Mouse (Mus musculus) granulocyte monocyte progenitor cell, adult 5-6 weeks (primary cell): ENCODE results near the gene Drd4. TPM values are rescaled to one million over a fixed set of nuclear protein-coding genes. Genes with fewer than 3 reads are reported as not detected.

ENCODE experiments used
- ATAC-seq: replicated peaks from 2 replicates; pipeline ENCODE4 v1.8.0; 2016; ENCODE audit warnings: mild to moderate bottlenecking, moderate TSS enrichment, inconsistent platforms; ENCODE audit not compliant: poor library complexity, severe bottlenecking
- total RNA-seq, 2 experiments: library from RNA; stranded (forward) in 1 of 2; stranded (reverse) in 1 of 2; fragments of 200-712, 200-1000 nt in 1 of 2; fragments of >200 nt in 1 of 2; fragmentation: Nextera tagmentation in 1 of 2; gene quantifications; 2 replicates each; pipeline ENCODE4 v1.2.3; 2014 to 2017

Drd4 gene
- total RNA-seq, 2 experiments from 2014 or later: not detected

- ATAC-seq: no peak
Observed at GRCm38 (mm10) chr7:141330706-141331105, 38.9 kb downstream of the Drd4 start.

GRCm38 (mm10) chr7:141331990-141332389 is 40.2 kb downstream of the Drd4 start:
- ATAC-seq: no peak

GRCm38 (mm10) chr7:141335044-141335579 is 43.3 kb downstream of the Drd4 start:
- no peak for ATAC-seq

- ATAC-seq: no peak
Observed at GRCm38 (mm10) chr7:141335682-141336081, 43.9 kb downstream of the Drd4 start.

- ATAC-seq: no peak
Observed at GRCm38 (mm10) chr7:141336296-141336695, 44.5 kb downstream of the Drd4 start.

- ATAC-seq: 0 out of 2 replicates have a peak, but pooled peaks have one; percentile 15
Observed at GRCm38 (mm10) chr7:141337716-141338416, 46.1 kb downstream of the Drd4 start.

- peak; percentile 87 for ATAC-seq
Observed at GRCm38 (mm10) chr7:141338576-141339131, 46.8 kb downstream of the Drd4 start, which contains the start of gene Eps8l2. Eps8l2 (plus strand) TSS chr7:141338880.

GRCm38 (mm10) chr7:141339215-141339920 is 47.6 kb downstream of the Drd4 start:
- ATAC-seq: no peak

- ATAC-seq: no peak
Observed at GRCm38 (mm10) chr7:141340023-141340422, 48.2 kb downstream of the Drd4 start.

- no peak for ATAC-seq
Observed at GRCm38 (mm10) chr7:141340476-141340875, 48.7 kb downstream of the Drd4 start.

GRCm38 (mm10) chr7:141341689-141342226 is 50.0 kb downstream of the Drd4 start:
- no peak for ATAC-seq

GRCm38 (mm10) chr7:141343230-141343629 is 51.4 kb downstream of the Drd4 start:
- no peak for ATAC-seq

GRCm38 (mm10) chr7:141343696-141344095 is 51.9 kb downstream of the Drd4 start:
- no peak for ATAC-seq

- no peak for ATAC-seq
Observed at GRCm38 (mm10) chr7:141344787-141345186, 53.0 kb downstream of the Drd4 start.

Other genes with a start within 250 kb of the Drd4 start
- 0.60 and 3.6 TPM in 2 replicates for gene B4galnt4, start 230.9 kb upstream of the Drd4 start, total RNA-seq (2014; fragmentation: Nextera tagmentation)
- gene B4galnt4, start 230.9 kb upstream of the Drd4 start, total RNA-seq (2017): 0.26 TPM in 1 of 2 replicates, not detected in the other
- gene Pkp3, start 213.8 kb upstream of the Drd4 start, total RNA-seq (2014; fragmentation: Nextera tagmentation): 1.4 and 2.2 TPM in 2 replicates
- 0.52 and 2.7 TPM in 2 replicates for gene Pkp3, start 213.8 kb upstream of the Drd4 start, total RNA-seq (2017)
- gene Sigirr, start 191.4 kb upstream of the Drd4 start, total RNA-seq (2014; fragmentation: Nextera tagmentation): 16.9 and 30.9 TPM in 2 replicates
- gene Sigirr, start 191.4 kb upstream of the Drd4 start, total RNA-seq (2017): 16.6 and 20.2 TPM in 2 replicates
- not detected in 2 replicates for gene Ano9, start 174.2 kb upstream of the Drd4 start, total RNA-seq (2014; fragmentation: Nextera tagmentation)
- gene Ano9, start 174.2 kb upstream of the Drd4 start, total RNA-seq (2017): not detected in 2 replicates
- 14.0 and 17.5 TPM in 2 replicates for gene Ptdss2, start 169.6 kb upstream of the Drd4 start, total RNA-seq (2014; fragmentation: Nextera tagmentation)
- gene Ptdss2, start 169.6 kb upstream of the Drd4 start, total RNA-seq (2017): 4.2 and 7.1 TPM in 2 replicates
- 79.1 and 109 TPM in 2 replicates for gene Rnh1, start 119.1 kb upstream of the Drd4 start, total RNA-seq (2014; fragmentation: Nextera tagmentation)
- gene Rnh1, start 119.1 kb upstream of the Drd4 start, total RNA-seq (2017): 45.2 and 47.7 TPM in 2 replicates
- 57.4 and 69.3 TPM in 2 replicates for gene Hras, start 98.0 kb upstream of the Drd4 start, total RNA-seq (2014; fragmentation: Nextera tagmentation)
- gene Hras, start 98.0 kb upstream of the Drd4 start, total RNA-seq (2017): 24.9 and 28.8 TPM in 2 replicates
- gene Lrrc56, start 97.8 kb upstream of the Drd4 start, total RNA-seq (2014; fragmentation: Nextera tagmentation): 1.4 and 2.4 TPM in 2 replicates
- gene Lrrc56, start 97.8 kb upstream of the Drd4 start, total RNA-seq (2017): 0.52 and 0.62 TPM in 2 replicates
- gene Lmntd2, start 77.9 kb upstream of the Drd4 start, total RNA-seq (2014; fragmentation: Nextera tagmentation): 2.2 TPM in 1 of 2 replicates, not detected in the other
- 0.34 TPM in 1 of 2 replicates, not detected in the other for gene Lmntd2, start 77.9 kb upstream of the Drd4 start, total RNA-seq (2017)
- gene Rassf7, start 76.1 kb upstream of the Drd4 start, total RNA-seq (2014; fragmentation: Nextera tagmentation): 3.1 and 4.5 TPM in 2 replicates
- 2.0 and 4.5 TPM in 2 replicates for gene Rassf7, start 76.1 kb upstream of the Drd4 start, total RNA-seq (2017)
- gene Phrf1, start 63.2 kb upstream of the Drd4 start, total RNA-seq (2014; fragmentation: Nextera tagmentation): 70.9 and 75.4 TPM in 2 replicates
- gene Phrf1, start 63.2 kb upstream of the Drd4 start, total RNA-seq (2017): 51.7 and 57.7 TPM in 2 replicates
- gene Irf7, start 25.5 kb upstream of the Drd4 start, total RNA-seq (2014; fragmentation: Nextera tagmentation): 0.38 and 1.3 TPM in 2 replicates
- 2.1 and 2.7 TPM in 2 replicates for gene Irf7, start 25.5 kb upstream of the Drd4 start, total RNA-seq (2017)
- gene Cdhr5, start 15.2 kb upstream of the Drd4 start, total RNA-seq (2014; fragmentation: Nextera tagmentation): not detected in 2 replicates
- gene Cdhr5, start 15.2 kb upstream of the Drd4 start, total RNA-seq (2017): not detected in 2 replicates
- gene Sct, start 12.9 kb upstream of the Drd4 start, total RNA-seq (2014; fragmentation: Nextera tagmentation): not detected in 2 replicates
- not detected in 2 replicates for gene Sct, start 12.9 kb upstream of the Drd4 start, total RNA-seq (2017)
- gene Deaf1, start 35.7 kb downstream of the Drd4 start, total RNA-seq (2014; fragmentation: Nextera tagmentation): 43.3 and 52.4 TPM in 2 replicates
- 6.3 and 21.4 TPM in 2 replicates for gene Deaf1, start 35.7 kb downstream of the Drd4 start, total RNA-seq (2017)
- gene Tmem80, start 35.7 kb downstream of the Drd4 start, total RNA-seq (2014; fragmentation: Nextera tagmentation): 6.0 and 13.2 TPM in 2 replicates
- gene Tmem80, start 35.7 kb downstream of the Drd4 start, total RNA-seq (2017): 4.5 and 8.7 TPM in 2 replicates
- 0.11 TPM in 1 of 2 replicates, not detected in the other for gene Eps8l2, start 46.9 kb downstream of the Drd4 start, total RNA-seq (2014; fragmentation: Nextera tagmentation)
- gene Eps8l2, start 46.9 kb downstream of the Drd4 start, total RNA-seq (2017): not detected in 2 replicates
- gene Taldo1, start 100.2 kb downstream of the Drd4 start, total RNA-seq (2014; fragmentation: Nextera tagmentation): 289 and 344 TPM in 2 replicates
- gene Taldo1, start 100.2 kb downstream of the Drd4 start, total RNA-seq (2017): 559 and 668 TPM in 2 replicates
- 19.7 and 41.9 TPM in 2 replicates for gene Gatd1, start 122.1 kb downstream of the Drd4 start, total RNA-seq (2014; fragmentation: Nextera tagmentation)
- gene Gatd1, start 122.1 kb downstream of the Drd4 start, total RNA-seq (2017): 10.8 and 15.6 TPM in 2 replicates
- not detected in 2 replicates for gene Cend1, start 137.5 kb downstream of the Drd4 start, total RNA-seq (2014; fragmentation: Nextera tagmentation)
- gene Cend1, start 137.5 kb downstream of the Drd4 start, total RNA-seq (2017): not detected in 2 replicates
- gene Slc25a22, start 145.9 kb downstream of the Drd4 start, total RNA-seq (2014; fragmentation: Nextera tagmentation): 18.8 and 36.2 TPM in 2 replicates
- gene Slc25a22, start 145.9 kb downstream of the Drd4 start, total RNA-seq (2017): 4.3 and 4.9 TPM in 2 replicates
- 33.2 and 45.1 TPM in 2 replicates for gene Pidd1, start 152.0 kb downstream of the Drd4 start, total RNA-seq (2014; fragmentation: Nextera tagmentation)
- 10.5 and 16.4 TPM in 2 replicates for gene Pidd1, start 152.0 kb downstream of the Drd4 start, total RNA-seq (2017)
- gene Rplp2, start 155.4 kb downstream of the Drd4 start, total RNA-seq (2014; fragmentation: Nextera tagmentation): 2,601 and 5,139 TPM in 2 replicates
- 2,496 and 4,245 TPM in 2 replicates for gene Rplp2, start 155.4 kb downstream of the Drd4 start, total RNA-seq (2017)
- 93.9 and 97.0 TPM in 2 replicates for gene Pnpla2, start 163.2 kb downstream of the Drd4 start, total RNA-seq (2014; fragmentation: Nextera tagmentation)
- 19.0 and 35.1 TPM in 2 replicates for gene Pnpla2, start 163.2 kb downstream of the Drd4 start, total RNA-seq (2017)
- 15.8 and 21.3 TPM in 2 replicates for gene Cracr2b, start 169.1 kb downstream of the Drd4 start, total RNA-seq (2014; fragmentation: Nextera tagmentation)
- 14.9 and 15.8 TPM in 2 replicates for gene Cracr2b, start 169.1 kb downstream of the Drd4 start, total RNA-seq (2017)
- gene Cd151, start 175.4 kb downstream of the Drd4 start, total RNA-seq (2014; fragmentation: Nextera tagmentation): 19.2 and 20.0 TPM in 2 replicates
- 18.4 and 20.4 TPM in 2 replicates for gene Cd151, start 175.4 kb downstream of the Drd4 start, total RNA-seq (2017)
- 36.4 and 59.6 TPM in 2 replicates for gene Polr2l, start 183.1 kb downstream of the Drd4 start, total RNA-seq (2014; fragmentation: Nextera tagmentation)
- 40.9 and 43.5 TPM in 2 replicates for gene Polr2l, start 183.1 kb downstream of the Drd4 start, total RNA-seq (2017)
- 50.4 and 53.8 TPM in 2 replicates for gene Tspan4, start 183.2 kb downstream of the Drd4 start, total RNA-seq (2014; fragmentation: Nextera tagmentation)
- 42.6 and 44.9 TPM in 2 replicates for gene Tspan4, start 183.2 kb downstream of the Drd4 start, total RNA-seq (2017)
- 12.2 and 26.1 TPM in 2 replicates for gene Chid1, start 247.9 kb downstream of the Drd4 start, total RNA-seq (2014; fragmentation: Nextera tagmentation)
- gene Chid1, start 247.9 kb downstream of the Drd4 start, total RNA-seq (2017): 40.2 and 40.9 TPM in 2 replicates